Mouse (Mus musculus) intestine, postnatal 0 days (tissue): ENCODE measurements around the gene Atp9a. TPM values are rescaled to one million over a fixed set of nuclear protein-coding genes. Genes with fewer than 3 reads are reported as not detected.

Source experiments
- ATAC-seq: fragments of 200-750 bp; cut with Nextera tagmentation; 2 replicates; pipeline ENCODE4 v1.8.0; 2017; ENCODE audit warnings: mild to moderate bottlenecking, moderate TSS enrichment, moderate library complexity
- H3K27ac ChIP-seq: fragments of 300-500 bp; sonication (generic); 2 replicates; pipeline ENCODE4 v1.5.1; 2014; ENCODE audit warnings: mild to moderate bottlenecking, low read depth, low read length, moderate library complexity
- H3K27me3 ChIP-seq: fragments of 300-500 bp; sonication (generic); replicated peaks from 2 replicates; pipeline ENCODE4 v1.6.1; 2014; ENCODE audit warnings: low read length, mixed read lengths; ENCODE audit not compliant: control insufficient read depth, insufficient read depth
- H3K36me3 ChIP-seq: fragments of 300-500 bp; sonication (generic); 2 replicates; pipeline ENCODE4 v1.6.1; 2014; ENCODE audit warnings: mild to moderate bottlenecking, moderate library complexity; ENCODE audit not compliant: control insufficient read depth, insufficient read depth
- H3K4me1 ChIP-seq: fragments of 300-500 bp; sonication (generic); replicated peaks from 2 replicates; pipeline ENCODE4 v1.6.1; 2014; ENCODE audit warnings: antibody characterized with exemption, low read length, mixed read lengths; ENCODE audit not compliant: control insufficient read depth, insufficient read depth
- H3K4me2 ChIP-seq: fragments of 300-500 bp; sonication (generic); replicated peaks from 2 replicates; pipeline ENCODE4 v1.6.1; 2014; ENCODE audit warnings: low read depth, mild to moderate bottlenecking, moderate library complexity
- H3K4me3 ChIP-seq: fragments of 300-500 bp; sonication (generic); 2 replicates; pipeline ENCODE4 v1.5.1; 2014; ENCODE audit warnings: low read depth, low read length
- H3K9ac ChIP-seq: fragments of 300-500 bp; sonication (generic); 2 replicates; pipeline ENCODE4 v1.6.1; 2014; ENCODE audit warnings: mild to moderate bottlenecking, low read depth, low read length
- H3K9me3 ChIP-seq: fragments of 300-500 bp; sonication (generic); 2 replicates; pipeline ENCODE4 v1.6.1; 2016; ENCODE audit warnings: mixed run types; ENCODE audit not compliant: control insufficient read depth
- CTCF ChIP-seq: sonication (generic); IDR thresholded peaks from 2 replicates; pipeline ENCODE4 v1.5.1; 2016; ENCODE audit warnings: low read depth, mild to moderate bottlenecking, control low read depth, antibody characterized with exemption, moderate library complexity
- WGBS: fragments of 180-500 bp; shearing (Covaris S2); extraction: QIAGEN DNeasy Blood & Tissue Kit; methylation state at CpG from one replicate; pipeline ENCODE4 v1.1.7; 2014; 5-methylcytosine and 5-hydroxymethylcytosine counted together
- polyA plus RNA-seq: library from polyadenylated mRNA; unstranded; fragments of >200 nt; fragmentation: Nextera tagmentation; extraction: Ambion mirVana; gene quantifications from 2 replicates; pipeline ENCODE4 v1.2.1, GENCODE M21; 2015

Atp9a gene
- polyA plus RNA-seq, 1 experiment from 2014 or later: 36.7 TPM

DNA sequence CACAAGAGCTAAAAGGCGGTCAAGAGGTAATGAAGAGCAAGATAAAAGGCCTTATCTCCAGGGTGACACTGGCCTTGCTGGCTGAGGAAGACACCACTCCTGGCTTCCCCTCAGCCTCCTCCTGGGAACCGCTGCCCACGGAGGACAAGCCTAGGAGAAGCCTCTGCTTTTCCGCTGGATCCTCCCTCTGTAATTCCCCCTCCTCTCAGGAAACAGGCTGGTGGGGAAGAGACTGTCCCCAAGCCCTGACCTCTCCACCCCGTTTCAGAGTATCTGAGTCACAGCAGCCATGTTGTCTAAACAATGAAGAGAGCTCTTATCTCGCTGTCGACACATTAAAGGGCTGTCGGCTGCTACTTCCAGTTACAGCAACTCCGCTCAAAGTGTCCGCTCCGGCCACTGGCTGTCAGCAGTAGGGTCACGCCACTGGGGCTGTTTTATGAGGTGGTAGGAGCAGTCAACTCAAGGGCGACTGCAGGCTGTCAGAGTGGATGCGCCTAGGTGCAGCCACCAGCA, 108.8 kb downstream of the Atp9a start:
- Histone ChIP-seq H3K9ac (no peak overlapping the region), H3K27ac (no peak overlapping the region), H3K9me3 (no peaks in the 10 kb centered on the region), H3K4me3 (no peak overlapping the region), H3K36me3 (peaks cover 27% of the 10 kb centered on the region; the same call in 1 of the 2 replicates), H3K4me1 (no peaks in the 10 kb centered on the region), H3K4me2 (no peak overlapping the region), H3K27me3 (no peaks in the 10 kb centered on the region)
- 27% methylated on average over 14 of the region's 14 CpGs for WGBS
- ATAC-seq: no peak; the same call in 1 of the 2 replicates
- no peak for TF ChIP-seq CTCF

GRCm38 (mm10) chr2:168632543-168632942, 109.7 kb downstream of the Atp9a start:
- Histone ChIP-seq H3K9ac (no peak overlapping the region), H3K4me1 (no peaks in the 10 kb centered on the region), H3K36me3 (peaks cover 21% of the 10 kb centered on the region; the same call in 1 of the 2 replicates), H3K27ac (no peak overlapping the region), H3K9me3 (no peaks in the 10 kb centered on the region), H3K27me3 (no peaks in the 10 kb centered on the region), H3K4me2 (no peak overlapping the region), H3K4me3 (no peak overlapping the region)
- no peak for ATAC-seq
- WGBS: 83% methylated on average over 6 of the region's 6 CpGs
- no peak for TF ChIP-seq CTCF

DNA sequence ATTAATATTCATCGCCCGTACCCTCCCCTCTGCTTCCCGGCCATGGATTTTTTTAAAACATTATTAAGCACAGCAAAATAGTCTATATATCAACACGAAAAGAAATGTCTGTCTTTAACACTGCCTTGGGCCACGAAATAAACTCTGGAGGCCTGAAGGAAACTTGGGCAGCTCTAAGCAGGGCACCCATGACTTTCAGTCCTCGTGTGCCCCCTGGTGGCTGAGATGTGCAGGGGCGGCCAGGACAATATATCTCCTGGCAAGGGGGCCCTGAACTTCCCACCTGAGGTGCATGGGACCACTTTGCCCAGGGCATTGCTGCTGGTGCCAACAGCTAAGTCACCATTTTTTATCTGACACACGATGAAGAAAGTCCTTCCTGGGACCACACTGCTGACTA, 113.4 kb downstream of the Atp9a start:
- H3K9ac ChIP-seq: no peak overlapping the region
- ATAC-seq: peak; percentile 50; the same call in 1 of the 2 replicates
- no peaks in the 10 kb centered on the region for H3K27me3 ChIP-seq
- 29% methylated on average over 8 of the region's 8 CpGs for WGBS
- peak; percentile 98 for TF ChIP-seq CTCF
- H3K4me3 ChIP-seq: no peak overlapping the region
- no peak overlapping the region for H3K27ac ChIP-seq
- H3K4me1 ChIP-seq: no peaks in the 10 kb centered on the region
- no peak overlapping the region for H3K4me2 ChIP-seq
- no peaks in the 10 kb centered on the region for H3K36me3 ChIP-seq
- H3K9me3 ChIP-seq: no peaks in the 10 kb centered on the region

- no peak overlapping the region for H3K27ac ChIP-seq
- 72% methylated on average over 20 of the region's 20 CpGs for WGBS
- no peak overlapping the region for H3K4me2 ChIP-seq
- H3K27me3 ChIP-seq: no peaks in the 10 kb centered on the region
- ATAC-seq: no peak
- no peak overlapping the region for H3K4me3 ChIP-seq
- no peaks in the 10 kb centered on the region for H3K4me1 ChIP-seq
- H3K9ac ChIP-seq: no peak overlapping the region
- H3K9me3 ChIP-seq: no peaks in the 10 kb centered on the region
- no peak for TF ChIP-seq CTCF
- no peaks in the 10 kb centered on the region for H3K36me3 ChIP-seq
Observed at GRCm38 (mm10) chr2:168627829-168628770, 114.1 kb downstream of the Atp9a start.

DNA sequence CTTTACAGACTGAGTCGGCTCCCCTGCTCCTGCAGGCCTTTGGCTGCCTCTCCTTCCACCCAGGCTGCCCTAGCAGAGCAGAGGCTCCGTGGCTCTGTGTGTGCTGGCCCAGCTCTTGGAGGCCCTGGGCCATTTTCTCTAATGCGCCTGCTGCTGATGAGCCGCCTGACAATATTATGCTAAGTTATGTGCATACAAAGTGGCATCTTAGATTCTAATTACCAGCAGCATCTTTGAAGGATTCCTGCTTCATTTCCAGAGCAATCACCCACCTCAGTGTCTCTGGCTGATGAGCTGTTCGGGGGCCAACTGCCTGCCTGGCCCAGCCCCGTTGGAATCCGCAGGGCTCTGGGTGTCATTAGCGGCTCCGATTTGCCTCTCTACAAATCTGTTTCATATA, 115.8 kb downstream of the Atp9a start:
- H3K4me2 ChIP-seq: no peak overlapping the region

GRCm38 (mm10) chr2:168625091-168625490, 117.1 kb downstream of the Atp9a start:
- 57% methylated on average over 4 of the region's 4 CpGs for WGBS
- Histone ChIP-seq H3K4me3 (no peak overlapping the region), H3K4me2 (no peak overlapping the region), H3K27ac (no peak overlapping the region), H3K36me3 (no peaks in the 10 kb centered on the region), H3K27me3 (no peaks in the 10 kb centered on the region), H3K9ac (no peak overlapping the region), H3K9me3 (no peaks in the 10 kb centered on the region), H3K4me1 (no peaks in the 10 kb centered on the region)
- no peak for ATAC-seq
- no peak for TF ChIP-seq CTCF

More for the DNA sequence above, 115.8 kb downstream of the Atp9a start:
- Histone ChIP-seq H3K4me3 (no peak overlapping the region), H3K27me3 (no peaks in the 10 kb centered on the region), H3K4me1 (no peaks in the 10 kb centered on the region), H3K9me3 (no peaks in the 10 kb centered on the region), H3K27ac (no peak overlapping the region), H3K36me3 (no peaks in the 10 kb centered on the region), H3K9ac (no peak overlapping the region)
- 81% methylated on average over 9 of the region's 9 CpGs for WGBS
- ATAC-seq: no peak
- TF ChIP-seq CTCF: no peak
